Mouse (Mus musculus): Measurements from ENCODE around the gene Higd1a. TPM values are rescaled to one million over a fixed set of nuclear protein-coding genes. Genes with fewer than 3 reads are reported as not detected.

The Higd1a gene
- polyA plus RNA-seq (2014; fragmentation: Nextera tagmentation; extraction: Ambion mirVana): 205 and 214 TPM in 2 replicates

GRCm38 (mm10) chr9:121858153-121858488 is at the start of gene Higd1a:
Gene Higd1a, minus strand, starts transcription at chr9:121858362.
- peak within 1 kb of the TSS; percentile 92 for H3K4me3 ChIP-seq (ENCODE audit: low read depth, low read length)
- H3K27ac ChIP-seq (ENCODE audit: low read depth, low read length): peak within 1 kb of the TSS; percentile 91
- H3K9ac ChIP-seq (ENCODE audit: low read depth, low read length): peak within 1 kb of the TSS; percentile 92
- no peak for ATAC-seq (replicated peaks; ENCODE audit: low FRiP score)
- 6% methylated on average over 6 of the region's 6 CpGs for WGBS
- H3K9me3 ChIP-seq (ENCODE audit: control insufficient read depth, low read length): no peaks in the 10 kb centered on the region
- no peak for DNase-seq (ENCODE audit: low spot score)
- H3K4me2 ChIP-seq: peak within 1 kb of the TSS; percentile 89
- H3K36me3 ChIP-seq (ENCODE audit: control insufficient read depth, insufficient read depth, low read length): no peaks in the 10 kb centered on the region
- H3K27me3 ChIP-seq (replicated peaks; ENCODE audit: control insufficient read depth, insufficient read depth, low read length): no peaks in the 10 kb centered on the region
- peaks cover 14% of the 10 kb centered on the region for H3K4me1 ChIP-seq (replicated peaks; ENCODE audit: control insufficient read depth, insufficient read depth, low read length)

GRCm38 (mm10) chr9:121907356-121908070 is 49.4 kb upstream of the Higd1a start:
- DNase-seq (ENCODE audit: low spot score): no peak
- Histone ChIP-seq H3K27ac (ENCODE audit: low read depth, low read length) (no peak overlapping the region), H3K9ac (ENCODE audit: low read depth, low read length) (no peak overlapping the region), H3K4me1 (replicated peaks; ENCODE audit: control insufficient read depth, insufficient read depth, low read length) (no peaks in the 10 kb centered on the region), H3K9me3 (ENCODE audit: control insufficient read depth, low read length) (no peaks in the 10 kb centered on the region), H3K27me3 (replicated peaks; ENCODE audit: control insufficient read depth, insufficient read depth, low read length) (no peaks in the 10 kb centered on the region), H3K4me2 (no peak overlapping the region), H3K4me3 (ENCODE audit: low read depth, low read length) (no peak overlapping the region), H3K36me3 (ENCODE audit: control insufficient read depth, insufficient read depth, low read length) (no peaks in the 10 kb centered on the region)
- WGBS: 69% methylated on average over 10 of the region's 10 CpGs
- no peak for ATAC-seq (replicated peaks; ENCODE audit: low FRiP score)

- ATAC-seq (replicated peaks; ENCODE audit: low FRiP score) (no peak), DNase-seq (ENCODE audit: low spot score) (no peak)
- no peaks in the 10 kb centered on the region for H3K27me3 ChIP-seq (replicated peaks; ENCODE audit: control insufficient read depth, insufficient read depth, low read length)
- H3K9ac ChIP-seq (ENCODE audit: low read depth, low read length): no peak overlapping the region
- no peaks in the 10 kb centered on the region for H3K9me3 ChIP-seq (ENCODE audit: control insufficient read depth, low read length)
- no peaks in the 10 kb centered on the region for H3K4me1 ChIP-seq (replicated peaks; ENCODE audit: control insufficient read depth, insufficient read depth, low read length)
- no peak overlapping the region for H3K4me3 ChIP-seq (ENCODE audit: low read depth, low read length)
- H3K27ac ChIP-seq (ENCODE audit: low read depth, low read length): no peak overlapping the region
- 72% methylated on average over 5 of the region's 5 CpGs for WGBS
- H3K4me2 ChIP-seq: no peak overlapping the region
- no peaks in the 10 kb centered on the region for H3K36me3 ChIP-seq (ENCODE audit: control insufficient read depth, insufficient read depth, low read length)
Measured at GRCm38 (mm10) chr9:121906456-121906855, 48.3 kb upstream of the Higd1a start.

GRCm38 (mm10) chr9:121905556-121906185 is 47.5 kb upstream of the Higd1a start:
- no peak overlapping the region for H3K9ac ChIP-seq (ENCODE audit: low read depth, low read length)
- DNase-seq (ENCODE audit: low spot score) (no peak), ATAC-seq (replicated peaks; ENCODE audit: low FRiP score) (no peak)
- H3K9me3 ChIP-seq (ENCODE audit: control insufficient read depth, low read length): no peaks in the 10 kb centered on the region
- no peaks in the 10 kb centered on the region for H3K36me3 ChIP-seq (ENCODE audit: control insufficient read depth, insufficient read depth, low read length)
- no peak overlapping the region for H3K4me3 ChIP-seq (ENCODE audit: low read depth, low read length)
- 71% methylated on average over 4 of the region's 4 CpGs for whole genome bisulfite sequencing
- H3K27ac ChIP-seq (ENCODE audit: low read depth, low read length): no peak overlapping the region
- H3K4me1 ChIP-seq (replicated peaks; ENCODE audit: control insufficient read depth, insufficient read depth, low read length): no peaks in the 10 kb centered on the region
- H3K4me2 ChIP-seq: no peak overlapping the region
- H3K27me3 ChIP-seq (replicated peaks; ENCODE audit: control insufficient read depth, insufficient read depth, low read length): no peaks in the 10 kb centered on the region

GRCm38 (mm10) chr9:121904946-121905345 is 46.8 kb upstream of the Higd1a start:
- no peak for ATAC-seq (replicated peaks; ENCODE audit: low FRiP score)
- H3K9ac ChIP-seq (ENCODE audit: low read depth, low read length): no peak overlapping the region

DNA sequence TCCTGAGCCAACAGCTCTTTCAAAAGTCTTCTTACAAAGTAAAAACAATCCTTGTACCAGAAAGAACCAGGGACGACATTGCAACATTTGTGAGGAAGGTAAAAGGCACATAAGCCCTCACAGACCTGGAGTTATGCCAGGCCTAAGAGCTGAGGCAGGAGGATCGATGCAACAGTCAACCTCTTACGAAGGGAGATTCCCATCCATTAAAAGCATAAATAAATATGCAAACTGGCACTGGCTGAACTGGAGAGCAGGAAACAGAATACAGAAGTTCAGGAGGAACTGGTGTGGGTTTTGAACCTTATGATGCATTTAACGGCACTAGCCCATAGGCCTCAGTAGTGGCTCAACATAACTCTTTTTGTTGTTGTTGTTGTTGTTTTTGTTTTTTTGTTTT is 46.2 kb upstream of the Higd1a start:
- no peak overlapping the region for H3K4me2 ChIP-seq
- no peaks in the 10 kb centered on the region for H3K36me3 ChIP-seq (ENCODE audit: control insufficient read depth, insufficient read depth, low read length)
- H3K9me3 ChIP-seq (ENCODE audit: control insufficient read depth, low read length): no peaks in the 10 kb centered on the region
- H3K4me3 ChIP-seq (ENCODE audit: low read depth, low read length): no peak overlapping the region
- 78% methylated on average over 4 of the region's 4 CpGs for WGBS
- no peak for ATAC-seq (replicated peaks; ENCODE audit: low FRiP score)
- no peaks in the 10 kb centered on the region for H3K4me1 ChIP-seq (replicated peaks; ENCODE audit: control insufficient read depth, insufficient read depth, low read length)
- no peak overlapping the region for H3K9ac ChIP-seq (ENCODE audit: low read depth, low read length)
- no peaks in the 10 kb centered on the region for H3K27me3 ChIP-seq (replicated peaks; ENCODE audit: control insufficient read depth, insufficient read depth, low read length)
- no peak for DNase-seq (ENCODE audit: low spot score)
- H3K27ac ChIP-seq (ENCODE audit: low read depth, low read length): no peak overlapping the region

More at GRCm38 (mm10) chr9:121904946-121905345, 46.8 kb upstream of the Higd1a start:
- Histone ChIP-seq H3K4me3 (ENCODE audit: low read depth, low read length) (no peak overlapping the region), H3K4me2 (no peak overlapping the region), H3K4me1 (replicated peaks; ENCODE audit: control insufficient read depth, insufficient read depth, low read length) (no peaks in the 10 kb centered on the region), H3K27ac (ENCODE audit: low read depth, low read length) (no peak overlapping the region), H3K36me3 (ENCODE audit: control insufficient read depth, insufficient read depth, low read length) (no peaks in the 10 kb centered on the region), H3K27me3 (replicated peaks; ENCODE audit: control insufficient read depth, insufficient read depth, low read length) (no peaks in the 10 kb centered on the region), H3K9me3 (ENCODE audit: control insufficient read depth, low read length) (no peaks in the 10 kb centered on the region)
- WGBS: 86% methylated on average over 7 of the region's 7 CpGs
- DNase-seq (ENCODE audit: low spot score): no peak

- Histone ChIP-seq H3K4me2 (no peak overlapping the region), H3K4me1 (replicated peaks; ENCODE audit: control insufficient read depth, insufficient read depth, low read length) (no peaks in the 10 kb centered on the region), H3K27ac (ENCODE audit: low read depth, low read length) (no peak overlapping the region), H3K27me3 (replicated peaks; ENCODE audit: control insufficient read depth, insufficient read depth, low read length) (no peaks in the 10 kb centered on the region), H3K9me3 (ENCODE audit: control insufficient read depth, low read length) (no peaks in the 10 kb centered on the region), H3K9ac (ENCODE audit: low read depth, low read length) (no peak overlapping the region), H3K4me3 (ENCODE audit: low read depth, low read length) (no peak overlapping the region), H3K36me3 (ENCODE audit: control insufficient read depth, insufficient read depth, low read length) (no peaks in the 10 kb centered on the region)
- DNase-seq (ENCODE audit: low spot score) (no peak), ATAC-seq (replicated peaks; ENCODE audit: low FRiP score) (no peak)
- WGBS: 81% methylated on average over 8 of the region's 8 CpGs
Measured at GRCm38 (mm10) chr9:121903476-121904305, 45.5 kb upstream of the Higd1a start.

DNA sequence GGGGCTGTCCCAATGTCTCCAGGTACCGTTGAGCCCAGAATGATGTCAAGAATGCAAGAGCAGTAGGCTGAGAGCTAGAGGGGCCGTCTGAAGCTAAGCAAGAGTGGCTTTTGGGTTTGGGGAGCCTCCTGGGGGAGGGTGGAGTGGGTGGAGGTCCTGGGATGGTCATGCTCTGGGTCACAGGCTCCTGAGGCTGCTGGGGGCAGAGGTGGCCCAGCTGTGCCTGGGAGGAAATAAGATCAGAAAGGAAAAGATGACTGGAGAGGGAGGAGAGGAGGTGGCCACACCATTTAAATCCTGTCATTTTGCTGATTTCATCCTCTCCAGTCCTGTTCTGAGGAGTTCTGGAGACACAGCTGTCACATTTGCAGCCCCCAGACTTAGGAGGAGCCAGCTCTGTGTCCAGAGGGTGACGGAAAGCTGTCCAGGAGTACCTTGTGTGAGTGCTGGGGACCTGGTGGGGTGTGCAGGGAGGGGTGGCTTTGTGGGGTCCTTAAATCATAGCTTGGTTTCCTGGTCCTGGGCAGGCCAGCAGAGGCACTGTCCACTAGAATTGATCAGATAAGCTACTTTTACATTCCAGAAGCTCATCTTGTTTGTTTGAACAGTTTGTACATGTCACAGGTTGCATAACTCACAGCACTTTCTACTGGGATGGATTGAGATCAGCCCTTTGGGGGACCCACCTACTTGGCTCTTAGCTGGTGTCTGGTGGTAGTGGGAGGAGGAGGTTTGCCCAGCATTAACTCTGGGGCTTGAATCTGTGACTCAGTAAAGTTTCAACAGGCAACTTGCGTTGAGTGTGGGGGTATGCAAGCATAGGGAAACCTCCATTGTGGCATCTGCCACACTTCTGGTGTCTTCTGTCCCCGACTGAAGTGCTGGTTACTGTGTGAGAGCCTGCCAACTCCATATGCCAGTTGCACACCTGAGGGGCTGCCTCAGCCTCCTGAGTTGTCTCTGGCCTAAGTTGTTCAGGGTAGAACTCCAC is 43.8 kb upstream of the Higd1a start:
- H3K4me3 ChIP-seq (ENCODE audit: low read depth, low read length): no peak overlapping the region
- H3K4me1 ChIP-seq (replicated peaks; ENCODE audit: control insufficient read depth, insufficient read depth, low read length): no peaks in the 10 kb centered on the region
- no peak overlapping the region for H3K27ac ChIP-seq (ENCODE audit: low read depth, low read length)
- H3K36me3 ChIP-seq (ENCODE audit: control insufficient read depth, insufficient read depth, low read length): no peaks in the 10 kb centered on the region
- ATAC-seq (replicated peaks; ENCODE audit: low FRiP score): no peak
- no peak for DNase-seq (ENCODE audit: low spot score)
- H3K27me3 ChIP-seq (replicated peaks; ENCODE audit: control insufficient read depth, insufficient read depth, low read length): no peaks in the 10 kb centered on the region
- no peaks in the 10 kb centered on the region for H3K9me3 ChIP-seq (ENCODE audit: control insufficient read depth, low read length)
- H3K9ac ChIP-seq (ENCODE audit: low read depth, low read length): no peak overlapping the region
- 65% methylated on average over 5 of the region's 5 CpGs for WGBS
- H3K4me2 ChIP-seq: no peak overlapping the region
